Mouse (Mus musculus): ENCODE results near the gene Slc25a19. TPM values are rescaled to one million over a fixed set of nuclear protein-coding genes. Genes with fewer than 3 reads are reported as not detected.

Gene Slc25a19
- polyA plus RNA-seq, 1 experiment from 2014 or later: 38.3 TPM

DNA sequence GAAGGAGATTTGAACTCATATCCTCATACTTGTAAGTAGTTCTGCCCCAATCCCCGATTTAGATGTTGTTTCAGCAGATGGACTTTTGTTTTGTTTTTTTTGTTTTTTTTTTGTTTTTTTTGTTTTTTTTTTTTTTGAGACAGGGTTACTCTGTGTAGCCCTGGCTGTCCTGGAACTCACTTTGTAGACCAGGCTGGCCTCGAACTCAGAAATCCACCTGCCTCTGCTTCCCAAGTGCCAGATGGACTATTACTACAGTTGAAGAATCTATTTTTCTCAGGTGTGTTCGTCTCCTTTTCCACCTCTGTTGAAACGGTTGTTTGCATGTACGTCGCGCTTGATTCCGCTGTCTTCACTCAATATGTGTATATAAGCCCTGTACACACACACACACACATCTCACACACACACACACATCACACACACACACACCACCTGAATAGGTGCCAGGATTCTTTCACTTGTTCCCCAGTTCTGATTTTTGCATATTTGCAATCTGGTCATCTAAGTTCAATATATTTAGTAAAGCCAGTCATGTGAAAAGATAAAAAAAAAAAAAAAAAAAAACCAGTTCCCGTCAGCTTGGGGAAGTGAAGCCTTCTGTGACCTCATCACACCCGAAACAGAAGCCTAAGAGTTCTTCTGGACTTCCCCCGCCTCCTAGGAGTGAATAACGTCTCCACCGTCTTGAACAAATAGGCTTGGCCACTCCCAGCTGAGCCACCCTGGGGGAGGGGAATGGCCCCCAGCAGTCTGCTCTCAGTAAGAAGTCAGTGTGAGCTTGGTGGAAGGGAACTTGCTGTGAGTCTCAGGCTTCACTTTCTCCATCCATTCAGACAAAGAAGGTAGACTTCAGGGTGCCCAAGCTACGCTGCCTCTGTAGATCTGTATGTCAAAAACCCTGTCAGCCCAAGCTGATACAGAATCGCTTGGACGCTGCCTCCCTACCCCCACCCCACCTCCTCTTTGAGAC is 2.7 kb upstream of the Slc25a19 start:
- H3K27me3 ChIP-seq (replicated peaks; ENCODE audit: control insufficient read depth, insufficient read depth, low read length): no peaks in the 10 kb centered on the region
- H3K4me1 ChIP-seq (ENCODE audit: control insufficient read depth, insufficient read depth, low read length): peaks cover 4% of the 10 kb centered on the region; the same call in 1 of the 2 replicates
- H3K4me3 ChIP-seq (ENCODE audit: low read depth, low read length): no peak overlapping the region
- ATAC-seq: no peak
- no peak overlapping the region for H3K27ac ChIP-seq (ENCODE audit: low read depth, low read length)
- no peak overlapping the region for H3K4me2 ChIP-seq (ENCODE audit: low read length)
- H3K36me3 ChIP-seq (ENCODE audit: control insufficient read depth, insufficient read depth, low read length): no peaks in the 10 kb centered on the region
- H3K9ac ChIP-seq (ENCODE audit: low read length): no peak overlapping the region
- no peak for DNase-seq (ENCODE audit: low spot score)
- H3K9me3 ChIP-seq (replicated peaks; ENCODE audit: control insufficient read depth, low read length): no peaks in the 10 kb centered on the region
- WGBS: 51% methylated on average over 16 of the region's 16 CpGs

DNA sequence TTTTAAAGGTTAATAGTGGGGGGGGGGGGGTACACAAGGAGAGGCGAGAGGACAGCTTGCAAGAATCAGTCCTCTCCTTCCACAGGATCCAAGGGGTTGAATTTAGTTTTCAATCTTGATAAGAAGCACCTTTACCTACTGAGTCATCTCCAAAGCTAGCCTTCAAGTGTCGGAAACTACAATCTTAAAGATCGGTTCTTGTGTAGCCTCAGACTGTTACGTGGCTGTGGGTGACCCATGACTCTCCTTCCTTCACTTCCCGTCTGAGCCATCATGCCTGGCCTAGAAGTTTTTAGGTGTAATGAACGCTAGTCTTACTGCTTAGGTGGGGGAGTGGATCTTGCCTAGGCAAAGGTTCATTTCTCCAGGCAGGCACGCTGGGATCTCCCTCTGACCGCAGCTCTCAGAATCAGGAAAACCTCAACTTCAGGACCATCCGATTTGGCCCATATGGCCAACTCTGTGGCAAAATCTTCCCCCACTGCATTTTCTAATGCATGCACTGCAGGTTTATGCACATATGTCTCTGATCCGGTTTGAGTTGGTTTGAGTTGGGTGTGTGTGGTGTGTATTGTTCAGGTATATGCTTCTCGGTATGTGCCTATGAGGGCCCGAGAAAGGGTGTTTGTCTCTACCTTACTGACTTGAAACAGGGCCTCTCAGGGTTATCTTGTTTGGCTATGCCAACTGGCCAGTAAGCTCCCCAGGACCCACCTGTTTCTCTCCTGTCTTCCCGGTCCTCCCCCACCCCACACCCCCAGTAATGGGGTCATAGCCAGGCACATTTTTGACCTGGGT is 1.8 kb upstream of the Slc25a19 start:
- H3K27ac ChIP-seq (ENCODE audit: low read depth, low read length): no peak overlapping the region
- no peak overlapping the region for H3K4me2 ChIP-seq (ENCODE audit: low read length)
- 88% methylated on average over 13 of the region's 13 CpGs for WGBS
- H3K4me1 ChIP-seq (ENCODE audit: control insufficient read depth, insufficient read depth, low read length): peaks cover 4% of the 10 kb centered on the region; the same call in 1 of the 2 replicates
- H3K9me3 ChIP-seq (replicated peaks; ENCODE audit: control insufficient read depth, low read length): no peaks in the 10 kb centered on the region
- no peaks in the 10 kb centered on the region for H3K27me3 ChIP-seq (replicated peaks; ENCODE audit: control insufficient read depth, insufficient read depth, low read length)
- DNase-seq (ENCODE audit: low spot score) (no peak), ATAC-seq (no peak)
- H3K4me3 ChIP-seq (ENCODE audit: low read depth, low read length): no peak overlapping the region
- H3K9ac ChIP-seq (ENCODE audit: low read length): no peak overlapping the region
- no peaks in the 10 kb centered on the region for H3K36me3 ChIP-seq (ENCODE audit: control insufficient read depth, insufficient read depth, low read length)

DNA sequence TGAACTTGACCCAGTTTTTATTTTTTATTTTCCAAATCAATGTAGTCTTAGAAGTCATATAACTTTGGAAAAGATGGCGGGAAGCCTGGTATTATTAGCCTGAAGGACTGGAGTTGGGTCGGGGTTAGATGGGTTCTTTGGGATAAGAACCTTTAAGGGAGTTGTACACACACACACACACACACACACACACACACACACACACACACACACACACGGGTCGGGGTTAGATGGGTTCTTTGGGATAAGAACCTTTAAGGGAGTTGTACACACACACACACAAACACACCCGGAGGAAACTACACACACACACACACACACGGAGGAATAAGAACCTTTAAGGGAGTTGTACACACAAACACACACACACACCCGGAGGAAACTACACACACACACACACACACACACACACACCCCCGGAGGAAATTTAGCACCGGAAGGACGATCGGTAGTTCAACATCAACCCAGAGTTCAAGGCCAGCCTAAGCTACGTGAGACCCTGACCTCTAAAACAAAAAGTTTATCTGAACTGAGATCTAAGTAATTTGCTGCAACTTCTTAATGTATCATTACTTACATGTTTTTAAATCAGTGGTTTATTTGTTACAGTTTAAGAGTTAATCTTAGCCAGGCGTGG is 488 bp upstream of the Slc25a19 start:
- Histone ChIP-seq H3K4me2 (ENCODE audit: low read length) (peak overlapping the region; percentile 89), H3K9me3 (replicated peaks; ENCODE audit: control insufficient read depth, low read length) (no peaks in the 10 kb centered on the region), H3K36me3 (ENCODE audit: control insufficient read depth, insufficient read depth, low read length) (0 out of 2 replicates have a peak, but pooled peaks cover under 1% of the 10 kb centered on the region), H3K4me3 (ENCODE audit: low read depth, low read length) (peak overlapping the region; percentile 68), H3K4me1 (ENCODE audit: control insufficient read depth, insufficient read depth, low read length) (peaks cover 4% of the 10 kb centered on the region; the same call in 1 of the 2 replicates), H3K27ac (ENCODE audit: low read depth, low read length) (no peak overlapping the region; the same call in 1 of the 2 replicates), H3K9ac (ENCODE audit: low read length) (peak overlapping the region; percentile 48; the same call in 1 of the 2 replicates), H3K27me3 (replicated peaks; ENCODE audit: control insufficient read depth, insufficient read depth, low read length) (no peaks in the 10 kb centered on the region)
- ATAC-seq: no peak; the same call in none of the 2 replicates
- 59% methylated on average over 13 of the region's 13 CpGs for WGBS
- DNase-seq (ENCODE audit: low spot score): no peak

DNA sequence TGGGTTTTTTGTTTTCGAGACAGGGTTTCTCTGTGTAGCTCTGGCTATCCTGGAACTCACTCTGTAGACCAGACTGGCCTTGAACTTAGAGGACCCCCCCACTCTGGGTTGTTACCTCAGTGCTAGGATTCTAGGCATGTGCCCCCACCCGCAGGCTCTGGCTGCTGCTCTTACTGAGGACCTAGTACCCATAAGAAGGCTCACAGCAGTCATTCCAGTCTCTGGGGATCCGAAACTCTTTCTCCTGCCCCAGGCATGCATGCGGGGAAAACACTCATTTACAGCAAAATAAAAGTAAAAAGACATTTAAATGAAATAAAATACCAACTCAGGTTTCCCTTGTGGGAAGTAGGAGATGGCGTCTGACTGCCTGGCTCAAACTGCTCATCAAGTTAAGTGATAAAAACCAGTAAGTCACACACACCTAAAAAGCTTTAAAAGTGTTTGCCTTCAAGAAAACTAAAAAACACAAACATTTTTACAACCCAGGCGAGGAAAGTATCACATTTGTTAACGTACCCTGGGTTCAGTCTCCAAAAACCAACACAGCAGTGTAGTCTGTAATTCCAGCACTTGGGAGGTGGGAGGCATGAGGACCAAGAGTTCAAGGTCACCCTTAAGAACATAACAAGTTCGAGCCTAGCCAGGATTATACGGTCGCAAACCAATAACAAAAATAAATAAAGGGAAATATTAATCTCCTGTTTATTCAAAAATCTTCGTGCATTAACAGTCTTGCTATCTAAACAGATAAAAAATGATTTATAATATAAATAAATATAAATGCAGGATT is 1.1 kb downstream of the Slc25a19 start:
- Histone ChIP-seq H3K4me2 (ENCODE audit: low read length) (peak overlapping the region; percentile 89), H3K27ac (ENCODE audit: low read depth, low read length) (no peak overlapping the region), H3K27me3 (replicated peaks; ENCODE audit: control insufficient read depth, insufficient read depth, low read length) (no peaks in the 10 kb centered on the region), H3K9me3 (replicated peaks; ENCODE audit: control insufficient read depth, low read length) (no peaks in the 10 kb centered on the region), H3K4me1 (ENCODE audit: control insufficient read depth, insufficient read depth, low read length) (peaks cover 4% of the 10 kb centered on the region; the same call in 1 of the 2 replicates), H3K4me3 (ENCODE audit: low read depth, low read length) (peak overlapping the region; percentile 68), H3K36me3 (ENCODE audit: control insufficient read depth, insufficient read depth, low read length) (peaks cover 16% of the 10 kb centered on the region), H3K9ac (ENCODE audit: low read length) (peak overlapping the region; percentile 74)
- DNase-seq (ENCODE audit: low spot score): no peak
- no peak for ATAC-seq
- 57% methylated on average over 11 of the region's 11 CpGs for WGBS

DNA sequence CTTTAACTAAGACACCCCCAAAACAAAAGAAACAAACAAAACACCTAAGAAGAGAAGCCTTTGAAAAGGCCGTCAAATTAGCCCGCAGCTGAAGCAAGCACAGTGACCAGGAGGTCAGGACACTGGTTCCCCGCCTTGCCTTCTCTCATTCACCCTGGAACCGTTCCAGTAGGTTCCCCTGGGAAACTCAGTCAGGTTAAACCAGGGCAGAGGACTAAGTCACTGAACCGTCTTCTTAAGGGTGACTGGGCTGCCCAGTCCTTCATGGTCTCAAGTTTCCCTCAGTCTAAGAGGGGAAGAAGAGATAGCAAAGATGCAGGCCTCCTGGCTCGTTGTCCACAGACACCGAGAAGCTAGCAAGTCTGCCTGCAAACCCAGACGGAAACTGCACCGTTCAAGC is 2.2 kb downstream of the Slc25a19 start:
- H3K36me3 ChIP-seq (ENCODE audit: control insufficient read depth, insufficient read depth, low read length): peaks cover 24% of the 10 kb centered on the region
- ATAC-seq: no peak

DNA sequence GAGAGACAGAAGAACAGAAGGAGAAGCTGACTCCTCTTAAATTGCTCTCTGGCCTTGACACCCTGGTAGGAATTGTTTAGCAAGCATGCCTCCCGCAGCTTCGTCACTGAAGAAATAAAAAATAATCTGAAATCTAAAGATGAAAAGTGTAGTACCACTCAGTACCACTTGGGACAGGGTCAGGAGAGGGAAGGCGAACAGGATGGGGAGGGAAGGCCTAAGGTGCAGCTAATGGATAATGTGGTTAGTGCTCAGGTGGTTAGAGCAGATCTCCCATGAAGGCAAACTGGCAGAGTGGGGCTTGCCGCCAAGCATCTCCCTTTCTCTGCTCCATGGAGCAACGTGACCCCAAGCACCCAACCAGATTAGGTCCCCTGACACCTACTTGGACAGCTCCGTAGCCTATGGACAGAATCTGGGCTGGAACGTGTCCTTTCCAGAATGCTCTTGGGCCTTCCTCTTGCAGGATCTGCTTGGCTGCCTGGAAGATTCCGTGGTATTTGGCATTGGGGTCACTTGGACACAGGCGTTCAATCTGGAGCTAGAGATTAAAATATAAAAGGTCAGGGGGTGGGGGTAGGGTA is 4.5 kb downstream of the Slc25a19 start:
- H3K27me3 ChIP-seq (replicated peaks; ENCODE audit: control insufficient read depth, insufficient read depth, low read length): no peaks in the 10 kb centered on the region
- ATAC-seq (no peak), DNase-seq (ENCODE audit: low spot score) (no peak)
- no peak overlapping the region for H3K27ac ChIP-seq (ENCODE audit: low read depth, low read length)
- 0 out of 2 replicates have a peak, but pooled peaks cover 4% of the 10 kb centered on the region for H3K4me1 ChIP-seq (ENCODE audit: control insufficient read depth, insufficient read depth, low read length)
- no peaks in the 10 kb centered on the region for H3K9me3 ChIP-seq (replicated peaks; ENCODE audit: control insufficient read depth, low read length)
- no peak overlapping the region for H3K4me2 ChIP-seq (ENCODE audit: low read length)
- no peak overlapping the region for H3K4me3 ChIP-seq (ENCODE audit: low read depth, low read length)
- peaks cover 42% of the 10 kb centered on the region for H3K36me3 ChIP-seq (ENCODE audit: control insufficient read depth, insufficient read depth, low read length)
- WGBS: 69% methylated on average over 9 of the region's 9 CpGs
- no peak overlapping the region for H3K9ac ChIP-seq (ENCODE audit: low read length)

More for the DNA sequence above, 2.2 kb downstream of the Slc25a19 start:
- no peak overlapping the region for H3K9ac ChIP-seq (ENCODE audit: low read length)
- WGBS: 86% methylated on average over 9 of the region's 9 CpGs
- no peak for DNase-seq (ENCODE audit: low spot score)
- H3K27ac ChIP-seq (ENCODE audit: low read depth, low read length): no peak overlapping the region
- H3K9me3 ChIP-seq (replicated peaks; ENCODE audit: control insufficient read depth, low read length): no peaks in the 10 kb centered on the region
- H3K4me2 ChIP-seq (ENCODE audit: low read length): no peak overlapping the region
- no peaks in the 10 kb centered on the region for H3K27me3 ChIP-seq (replicated peaks; ENCODE audit: control insufficient read depth, insufficient read depth, low read length)
- no peak overlapping the region for H3K4me3 ChIP-seq (ENCODE audit: low read depth, low read length)
- peaks cover 4% of the 10 kb centered on the region; the same call in 1 of the 2 replicates for H3K4me1 ChIP-seq (ENCODE audit: control insufficient read depth, insufficient read depth, low read length)

DNA sequence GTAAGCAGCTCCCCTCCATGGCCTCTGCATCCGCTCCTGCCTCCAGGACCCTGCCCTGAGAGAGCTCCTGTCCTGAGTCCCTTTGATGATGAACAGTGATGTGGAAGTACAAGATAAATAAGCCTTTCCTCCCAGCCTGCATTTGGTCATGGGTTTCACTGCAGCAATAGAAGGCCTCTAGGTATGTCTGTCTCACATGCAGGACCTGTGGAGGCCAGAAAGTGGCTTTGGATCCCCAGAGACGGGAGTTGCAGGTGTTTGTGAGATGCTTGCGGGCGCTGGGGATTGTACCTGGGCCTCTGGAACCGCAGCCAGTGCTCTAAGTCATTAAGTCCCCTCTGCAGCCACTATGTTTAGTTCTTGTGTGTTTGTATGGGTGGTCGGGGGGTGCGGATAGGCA is 8.1 kb downstream of the Slc25a19 start:
- no peaks in the 10 kb centered on the region for H3K4me1 ChIP-seq (ENCODE audit: control insufficient read depth, insufficient read depth, low read length)
- H3K9me3 ChIP-seq (replicated peaks; ENCODE audit: control insufficient read depth, low read length): no peaks in the 10 kb centered on the region
- 94% methylated on average over 7 of the region's 7 CpGs for WGBS
- no peak overlapping the region for H3K4me3 ChIP-seq (ENCODE audit: low read depth, low read length)
- H3K27ac ChIP-seq (ENCODE audit: low read depth, low read length): no peak overlapping the region
- H3K27me3 ChIP-seq (replicated peaks; ENCODE audit: control insufficient read depth, insufficient read depth, low read length): no peaks in the 10 kb centered on the region
- H3K36me3 ChIP-seq (ENCODE audit: control insufficient read depth, insufficient read depth, low read length): peaks cover 58% of the 10 kb centered on the region
- ATAC-seq (no peak), DNase-seq (ENCODE audit: low spot score) (no peak)
- no peak overlapping the region for H3K9ac ChIP-seq (ENCODE audit: low read length)
- H3K4me2 ChIP-seq (ENCODE audit: low read length): no peak overlapping the region
